Mouse (Mus musculus) urinary bladder, postnatal 10 days (tissue): Measurements from ENCODE around the gene Zp1.

Source experiments
- DNase-seq: peaks from one replicate; pipeline ENCODE4 v3.0.0; 2022; ENCODE audit warnings: low spot score

Gene Zp1

DNA sequence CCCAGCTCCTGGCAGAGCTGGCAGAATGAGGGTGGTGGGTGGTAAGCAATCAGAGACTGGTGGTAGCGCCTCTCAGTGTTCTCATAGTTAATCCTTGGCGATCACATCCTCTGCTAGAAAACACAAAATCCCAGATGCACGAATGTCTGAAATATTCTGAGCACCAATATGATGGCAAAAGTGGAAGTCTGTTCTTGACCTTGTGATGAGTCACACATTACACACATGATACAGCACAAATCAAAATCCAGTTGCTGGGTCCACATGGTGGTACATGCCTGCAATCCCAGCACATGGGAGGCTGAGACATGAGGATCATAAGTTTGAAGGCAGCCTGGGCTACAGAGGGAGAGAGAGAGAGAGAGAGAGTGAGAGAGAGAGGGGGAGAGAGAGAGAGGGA lies 626 bp upstream of the Zp1 start:
- DNase-seq, result no peak

DNA sequence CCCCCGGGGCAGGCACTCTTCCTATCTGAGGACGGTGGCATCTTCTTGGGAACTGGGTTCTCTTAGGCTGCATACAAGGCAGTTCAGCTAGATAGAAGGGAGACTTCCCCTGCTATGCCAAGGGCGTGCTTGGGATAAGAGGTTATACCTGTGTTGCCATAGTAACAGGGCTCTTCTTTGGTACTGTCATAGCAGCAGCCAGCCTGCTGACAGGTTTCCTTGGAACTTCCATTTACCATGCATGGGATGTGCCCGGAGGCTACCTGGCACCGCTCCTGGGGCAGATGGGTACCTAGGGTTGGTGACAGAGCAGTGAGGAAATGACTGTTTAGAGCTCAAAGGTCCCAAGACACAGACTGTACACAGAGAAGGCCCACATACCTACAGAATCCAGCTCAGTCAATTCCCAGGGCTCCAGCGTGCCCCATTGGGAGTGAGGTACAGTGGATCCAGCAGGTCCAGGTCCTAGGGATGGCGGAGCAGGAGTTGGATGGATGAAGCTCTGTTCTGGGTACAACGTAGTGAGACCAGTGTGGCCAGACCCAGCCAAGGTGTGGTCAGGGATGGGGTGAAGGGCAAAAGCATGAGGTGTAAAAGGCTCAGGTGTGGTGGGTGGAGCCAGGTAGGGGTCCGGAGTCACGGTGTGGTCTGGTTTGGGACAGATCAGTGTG lies 2.0 kb downstream of the Zp1 start:
- DNase-seq, result no peak

DNA sequence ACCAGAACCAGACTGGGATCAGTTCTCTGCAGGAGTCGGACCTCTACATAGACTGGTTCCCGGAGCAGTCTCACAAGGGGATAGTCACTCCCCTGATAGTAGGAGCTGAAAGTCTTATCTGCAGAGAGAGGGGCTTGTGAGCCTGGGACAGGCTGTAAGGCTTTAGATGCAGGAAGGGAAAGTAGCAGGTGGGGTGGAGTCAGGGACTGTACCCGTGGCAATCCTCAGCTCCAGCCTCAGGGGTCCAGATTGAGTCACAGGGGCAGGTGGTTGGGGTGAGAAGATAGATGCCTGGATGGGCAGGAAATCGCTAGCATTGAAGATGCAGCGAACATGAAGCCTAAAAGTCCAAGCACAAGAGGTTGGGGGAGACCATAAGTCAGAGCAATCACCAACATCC lies 3.9 kb downstream of the Zp1 start:
- no peak for DNase-seq

DNA sequence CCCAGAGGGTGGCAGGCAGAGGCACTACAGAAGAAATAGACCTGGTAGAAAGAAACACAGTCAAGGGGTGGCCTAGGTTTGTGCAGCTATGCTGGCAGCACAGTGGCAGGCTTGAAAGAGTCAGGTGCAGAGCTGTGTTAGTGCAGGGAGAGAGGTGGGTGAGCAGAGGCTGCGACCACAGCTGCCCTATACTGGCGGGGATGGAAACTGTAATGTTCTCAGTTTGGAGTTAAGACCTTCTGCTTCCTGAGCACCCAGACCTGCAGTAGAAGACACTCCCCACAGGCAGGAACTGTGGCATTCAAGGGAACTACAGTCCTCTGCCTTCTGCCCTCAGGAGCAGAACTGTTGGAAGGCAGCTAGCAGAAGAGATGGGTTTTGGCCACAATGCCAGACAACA lies 5.6 kb downstream of the Zp1 start:
- DNase-seq, result no peak

DNA sequence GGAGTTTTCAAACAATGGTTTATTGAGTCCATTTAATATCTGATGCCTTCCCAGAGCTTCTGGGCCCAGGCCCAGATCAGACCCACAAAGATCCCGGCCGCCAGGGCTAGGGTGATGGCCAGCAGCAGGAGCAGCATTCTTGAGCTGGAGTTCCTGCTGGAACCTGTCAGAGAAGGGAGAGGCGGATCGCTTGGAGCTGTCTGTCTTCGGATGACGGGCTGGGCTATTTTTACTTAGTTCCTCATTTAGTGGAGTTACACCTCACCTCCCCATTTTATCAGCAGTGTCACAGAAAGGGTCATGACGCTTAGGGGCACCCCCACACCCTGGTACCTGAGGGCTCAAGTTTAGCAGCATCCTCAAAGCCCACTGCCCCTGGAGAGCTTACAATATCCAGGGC lies 6.1 kb downstream of the Zp1 start:
- DNase-seq, result no peak

DNA sequence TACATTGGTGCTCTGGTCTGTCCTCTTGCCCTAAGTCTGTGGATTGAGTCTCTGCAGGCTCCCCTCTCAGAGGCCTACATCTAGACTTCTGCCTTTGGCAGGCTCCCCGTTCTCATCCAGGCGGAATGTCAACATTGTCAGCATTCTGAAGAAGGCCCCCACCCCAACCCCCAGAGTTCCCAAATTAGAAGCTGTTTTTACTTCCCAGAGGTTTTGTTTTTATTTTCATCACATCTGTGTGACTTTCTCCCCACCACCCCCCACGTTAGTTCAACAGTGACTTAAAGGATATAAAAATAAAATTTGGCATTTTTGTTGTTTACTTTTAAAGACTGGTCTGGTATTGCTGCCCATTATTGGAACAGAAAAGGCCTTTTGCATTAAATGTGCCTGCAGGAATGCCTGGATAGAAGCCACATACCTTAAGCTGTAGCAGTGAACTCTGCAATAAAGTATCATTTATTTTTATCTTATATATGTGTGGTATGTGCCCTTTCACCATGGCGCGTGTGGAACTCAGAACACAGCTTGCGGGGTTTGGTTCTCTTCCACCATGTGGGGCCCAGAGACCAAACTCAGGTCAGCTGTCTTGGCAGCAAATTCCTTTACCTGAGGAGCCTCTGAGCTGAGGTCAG lies 11.2 kb downstream of the Zp1 start:
- DNase-seq, result no peak

DNA sequence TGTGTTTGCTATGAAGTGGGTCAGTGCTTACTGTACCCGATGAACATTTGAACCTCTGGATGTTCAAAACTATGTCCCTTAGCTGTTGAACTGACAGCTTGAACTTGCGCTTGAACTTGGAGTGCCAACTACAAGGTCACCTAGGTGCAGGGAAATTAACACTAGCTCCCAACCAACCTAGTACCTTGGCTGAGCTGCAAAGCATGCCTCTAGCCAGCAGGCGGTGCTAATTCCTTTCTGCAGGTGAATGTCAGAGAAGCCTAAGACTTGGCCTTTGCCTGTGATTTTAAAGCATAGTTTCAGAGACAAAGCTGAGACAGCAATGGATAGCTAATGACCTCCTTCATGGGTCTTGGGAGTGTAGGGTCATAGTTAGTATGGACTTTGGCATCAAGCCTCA lies 12.5 kb downstream of the Zp1 start:
- no peak for DNase-seq

DNA sequence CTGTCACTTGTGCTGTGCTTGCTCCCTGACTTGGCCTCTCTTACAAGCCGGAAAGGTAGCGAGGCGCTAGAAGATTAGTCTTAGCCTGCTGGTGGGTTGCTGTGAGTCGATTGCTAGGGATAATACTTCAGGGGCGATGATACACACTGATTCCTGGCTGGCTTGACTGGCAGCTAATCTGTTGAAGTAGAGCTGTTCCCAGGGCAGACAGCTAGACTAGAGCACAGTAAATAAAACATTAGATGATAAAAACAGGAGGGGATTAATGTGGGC lies 14.8 kb downstream of the Zp1 start:
- no peak for DNase-seq

DNA sequence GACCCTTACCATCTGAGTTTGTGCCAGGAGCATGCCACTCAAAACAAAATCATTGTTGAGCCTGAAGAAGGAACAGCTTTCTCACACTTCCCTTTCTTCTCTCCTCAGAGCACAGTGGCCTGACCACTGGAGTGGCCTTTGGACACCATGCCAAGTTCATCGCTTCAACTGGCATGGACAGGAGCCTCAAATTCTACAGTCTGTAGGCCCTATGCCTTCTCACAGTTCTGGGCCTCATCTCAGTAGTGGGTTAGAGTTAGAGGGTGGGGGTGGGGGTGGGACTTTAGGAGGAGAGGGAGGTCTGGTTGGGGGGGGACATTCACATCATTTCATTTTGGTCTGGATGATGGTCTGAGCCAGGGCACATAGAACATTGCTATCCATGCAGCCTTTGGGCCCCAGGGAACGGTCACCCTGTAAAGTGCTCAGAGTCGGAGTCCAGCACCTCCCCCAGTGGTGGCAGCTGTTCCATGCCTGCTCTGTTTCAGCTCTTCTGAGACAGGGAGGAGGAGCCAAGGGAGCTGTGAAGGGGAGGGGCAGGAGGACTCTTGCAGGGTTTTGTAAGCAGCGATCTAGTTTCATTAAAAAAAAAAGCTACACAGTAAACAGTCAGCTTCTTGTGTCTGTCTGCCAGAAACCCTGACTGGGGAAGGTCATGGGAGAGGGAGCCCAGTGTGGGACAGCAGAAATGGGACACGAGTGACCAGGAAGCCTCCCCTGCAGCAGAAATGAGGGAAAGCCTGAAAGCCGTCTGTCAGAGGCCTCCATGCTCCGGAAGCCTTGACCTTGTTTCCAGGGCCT lies 15.3 kb downstream of the Zp1 start:
- DNase-seq, result no peak

DNA sequence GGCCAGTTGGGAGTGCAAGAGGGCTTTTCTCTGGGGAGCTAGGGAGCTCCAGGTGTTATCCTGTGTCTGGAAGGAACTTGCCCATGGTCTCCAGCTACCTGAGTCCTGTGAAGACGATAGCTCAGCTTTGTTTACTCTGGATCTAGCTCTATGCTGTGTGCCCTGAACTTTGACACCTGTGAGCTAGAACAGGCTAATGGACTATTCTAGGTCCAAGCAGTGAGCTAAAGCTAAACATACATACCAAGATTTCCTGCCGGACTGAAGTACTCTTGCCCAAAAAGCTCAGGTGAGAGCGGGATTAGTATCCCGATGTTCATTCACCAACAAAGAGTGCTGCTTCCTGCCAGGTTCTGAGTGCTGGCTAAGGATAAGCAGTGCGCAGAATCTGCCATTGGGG lies 15.9 kb downstream of the Zp1 start:
- no peak for DNase-seq

DNA sequence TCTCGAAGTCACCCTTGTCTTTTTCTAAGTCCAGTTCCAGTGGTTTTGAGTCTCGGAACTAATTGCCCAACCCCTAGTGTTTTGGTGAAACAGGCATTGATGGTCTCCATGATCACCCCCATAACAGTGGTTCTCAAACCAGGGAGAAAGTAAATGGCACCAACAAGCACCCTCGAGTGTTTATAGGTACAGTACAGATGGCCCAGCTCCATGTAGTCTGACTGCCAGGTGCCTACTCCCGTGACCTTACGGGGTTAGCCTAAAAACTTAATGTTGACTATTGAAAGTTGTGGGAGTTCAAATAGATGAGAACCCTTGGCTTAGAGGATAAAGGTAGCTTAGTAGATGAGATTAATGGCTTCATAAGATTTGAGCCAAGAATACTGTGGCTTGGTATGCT lies 19.4 kb downstream of the Zp1 start:
- no peak for DNase-seq

DNA sequence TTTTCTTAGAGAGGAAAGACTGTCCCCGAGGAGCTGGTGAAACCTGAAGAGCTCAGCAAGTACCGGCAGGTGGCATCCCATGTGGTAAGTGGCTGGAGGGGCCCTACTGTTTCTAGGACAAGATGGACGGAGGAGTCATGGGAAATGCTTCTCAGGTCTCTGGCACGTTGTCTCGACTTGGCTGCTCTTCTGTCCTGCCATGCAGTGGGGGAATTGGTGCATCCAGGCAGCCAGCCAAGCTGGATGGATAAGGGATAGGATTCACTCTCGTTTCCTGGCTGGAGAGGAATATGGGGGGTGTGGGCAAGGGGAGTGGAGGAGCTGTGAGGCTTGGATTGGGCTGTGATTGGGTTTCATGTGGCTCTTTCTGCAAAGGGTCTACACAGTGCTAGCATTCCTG lies 20.1 kb downstream of the Zp1 start:
- no peak for DNase-seq

DNA sequence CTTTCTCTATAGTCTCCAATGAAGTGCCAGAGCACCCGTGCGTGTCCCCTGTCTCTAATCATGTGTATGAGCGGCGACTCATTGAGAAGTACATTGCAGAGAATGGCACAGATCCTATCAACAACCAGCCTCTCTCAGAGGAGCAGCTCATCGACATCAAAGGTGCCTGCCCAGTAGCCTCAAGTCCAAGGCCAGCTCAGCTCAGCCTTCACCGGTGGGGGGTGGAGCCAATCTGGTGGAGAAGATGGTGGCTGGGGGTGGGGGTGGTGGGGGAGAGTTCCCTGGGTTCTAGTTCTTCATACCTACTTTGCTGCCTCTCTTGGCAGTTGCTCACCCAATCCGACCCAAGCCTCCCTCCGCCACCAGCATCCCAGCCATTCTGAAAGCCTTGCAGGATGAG lies 22.9 kb downstream of the Zp1 start:
- DNase-seq, result no peak

DNA sequence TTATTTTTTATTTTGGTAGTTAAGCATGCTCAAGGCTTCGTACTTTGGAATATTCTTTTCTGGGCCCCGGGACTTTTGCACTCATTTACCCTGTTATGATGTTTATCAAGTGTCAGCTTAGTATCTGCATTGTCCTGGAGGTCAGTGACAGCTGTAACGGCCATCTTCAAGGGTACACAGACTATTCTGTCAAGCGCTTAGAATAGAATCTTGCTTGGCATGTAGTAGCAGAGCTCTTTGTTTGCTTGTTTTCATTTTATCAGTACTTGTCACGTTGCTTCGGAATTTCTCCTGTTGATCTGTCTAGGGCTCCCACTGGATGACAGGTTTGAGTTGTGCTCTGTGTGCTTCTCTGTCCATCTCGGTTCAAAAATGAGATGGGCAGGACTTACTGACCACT lies 23.6 kb downstream of the Zp1 start:
- no peak for DNase-seq

DNA sequence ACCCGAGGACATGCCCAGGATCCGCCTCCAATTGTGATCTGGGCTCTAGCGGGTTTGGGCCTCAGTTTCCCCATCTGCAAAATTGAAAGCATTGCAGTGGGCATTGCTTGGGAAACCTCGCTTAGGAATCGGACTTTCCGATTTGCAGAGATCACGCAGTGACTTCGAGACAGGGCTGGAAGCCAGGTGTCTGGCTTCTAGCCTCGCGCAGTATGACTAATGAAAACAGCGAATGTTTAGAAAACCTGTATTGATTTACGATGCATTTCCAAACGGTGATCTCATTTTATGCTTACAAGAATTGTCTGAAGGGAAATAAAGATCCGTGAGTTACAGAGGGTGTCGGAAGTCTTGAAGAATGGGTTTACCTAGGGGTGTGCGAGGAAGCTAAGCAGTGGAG lies 24.7 kb downstream of the Zp1 start:
- no peak for DNase-seq

DNA sequence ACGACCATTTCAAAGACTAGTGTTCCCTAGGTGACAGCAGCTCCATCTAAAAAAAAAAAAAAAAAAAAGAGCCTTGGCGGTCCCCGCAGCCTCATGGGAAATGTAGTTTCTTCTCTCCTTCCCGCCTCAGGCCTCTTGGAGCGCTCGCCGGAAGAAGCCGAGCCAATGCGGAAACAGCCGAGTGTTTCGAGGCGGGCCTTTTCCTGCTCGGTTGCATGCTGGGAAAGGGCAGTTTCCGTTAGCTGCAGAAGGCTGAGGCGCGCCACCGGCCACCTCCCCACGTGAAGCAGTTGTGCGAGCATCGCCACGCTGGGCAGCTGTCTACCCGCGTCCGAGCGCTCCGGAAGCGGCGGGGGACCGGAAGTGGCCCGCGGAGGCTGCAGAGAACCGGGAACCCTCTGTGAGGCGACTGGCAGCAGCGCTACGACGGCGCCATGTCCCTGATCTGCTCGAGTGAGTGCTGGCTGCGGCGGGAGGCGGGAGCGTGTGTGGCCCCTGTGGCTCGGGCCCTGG lies 25.4 kb downstream of the Zp1 start, which contains the start of gene Prpf19:
Gene Prpf19, plus strand, starts transcription at position 216 of the 513 bp plus-strand sequence.
- DNase-seq, result peak; percentile 94

DNA sequence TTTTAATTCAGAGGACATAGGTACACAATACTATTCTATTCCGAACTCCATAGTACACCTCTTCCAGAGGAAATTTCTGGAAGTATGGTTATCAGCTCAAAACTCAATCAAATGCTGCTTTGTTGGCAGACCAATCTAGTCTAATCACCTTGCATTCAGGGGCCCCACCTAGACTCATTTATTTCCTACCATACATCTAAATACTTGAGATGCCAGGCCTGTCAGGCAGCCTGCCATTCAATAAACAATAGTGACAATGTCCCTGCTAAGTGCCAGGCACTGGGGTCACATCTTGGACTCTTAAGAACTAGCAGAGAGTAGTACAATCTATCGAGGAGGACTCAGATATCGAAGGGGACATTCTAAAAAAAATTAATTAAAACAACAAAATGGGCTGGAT lies 28.2 kb downstream of the Zp1 start:
- no peak for DNase-seq

DNA sequence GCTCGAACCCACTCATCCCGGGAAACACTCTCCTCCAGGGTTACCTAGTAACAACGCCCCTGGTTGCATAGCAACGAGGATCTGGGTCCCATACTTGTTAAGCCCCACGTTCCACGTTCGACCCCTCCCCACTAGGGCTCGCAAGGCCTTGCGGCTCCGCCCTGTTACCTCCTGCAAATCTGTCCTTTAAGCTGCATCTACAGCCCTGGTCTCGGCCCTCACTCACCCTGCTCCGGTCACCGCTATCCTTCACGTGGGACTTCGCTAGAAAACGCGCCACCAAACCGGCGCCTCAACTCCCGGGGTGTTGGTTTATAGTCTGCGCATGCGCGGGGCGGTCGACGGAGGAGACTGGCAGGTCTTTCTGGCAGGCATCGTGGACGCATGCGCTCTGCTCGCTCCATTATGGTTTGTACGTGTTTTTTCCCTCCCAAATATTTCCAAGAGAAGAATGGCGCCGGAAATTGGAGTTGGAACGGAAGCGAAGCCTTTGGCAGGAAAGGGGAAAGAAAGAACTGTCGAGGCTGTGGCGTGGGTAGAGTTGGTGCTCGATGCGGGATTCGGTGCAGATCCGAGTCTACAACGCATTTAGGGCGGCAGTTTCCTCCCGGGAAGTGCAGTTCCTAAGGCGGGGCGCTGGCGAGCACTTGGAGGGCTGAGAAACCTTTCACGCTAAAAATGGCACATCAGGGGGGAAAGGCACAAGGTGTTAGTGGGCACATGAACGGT lies 38.8 kb downstream of the Zp1 start, which contains the start of gene Tmem109:
Gene Tmem109, minus strand, starts transcription at position 576 of the 729 bp plus-strand sequence.
- peak; percentile 74 for DNase-seq

DNA sequence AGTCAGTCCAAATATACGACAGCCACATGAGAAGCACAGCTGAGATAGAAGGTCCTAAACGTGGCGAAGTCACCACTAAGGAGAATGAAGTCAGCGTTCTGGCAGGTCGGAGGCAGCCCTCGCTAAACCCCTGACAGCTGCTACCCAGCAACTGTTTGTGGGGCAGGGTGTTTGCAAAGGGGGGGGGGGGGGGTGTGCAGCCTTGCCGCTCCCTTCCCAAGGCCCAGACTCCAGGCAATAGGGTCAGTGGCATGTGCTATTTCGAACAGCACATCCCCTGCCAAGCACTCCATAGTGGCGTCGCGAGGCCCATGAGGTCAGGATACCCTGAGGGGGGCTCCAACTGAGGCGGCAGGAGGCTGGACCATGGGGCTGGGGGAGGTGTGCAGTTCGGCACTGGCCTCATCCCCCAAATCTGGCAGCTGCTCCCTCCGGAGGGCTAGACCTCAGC lies 39.4 kb downstream of the Zp1 start:
- DNase-seq, result no peak

DNA sequence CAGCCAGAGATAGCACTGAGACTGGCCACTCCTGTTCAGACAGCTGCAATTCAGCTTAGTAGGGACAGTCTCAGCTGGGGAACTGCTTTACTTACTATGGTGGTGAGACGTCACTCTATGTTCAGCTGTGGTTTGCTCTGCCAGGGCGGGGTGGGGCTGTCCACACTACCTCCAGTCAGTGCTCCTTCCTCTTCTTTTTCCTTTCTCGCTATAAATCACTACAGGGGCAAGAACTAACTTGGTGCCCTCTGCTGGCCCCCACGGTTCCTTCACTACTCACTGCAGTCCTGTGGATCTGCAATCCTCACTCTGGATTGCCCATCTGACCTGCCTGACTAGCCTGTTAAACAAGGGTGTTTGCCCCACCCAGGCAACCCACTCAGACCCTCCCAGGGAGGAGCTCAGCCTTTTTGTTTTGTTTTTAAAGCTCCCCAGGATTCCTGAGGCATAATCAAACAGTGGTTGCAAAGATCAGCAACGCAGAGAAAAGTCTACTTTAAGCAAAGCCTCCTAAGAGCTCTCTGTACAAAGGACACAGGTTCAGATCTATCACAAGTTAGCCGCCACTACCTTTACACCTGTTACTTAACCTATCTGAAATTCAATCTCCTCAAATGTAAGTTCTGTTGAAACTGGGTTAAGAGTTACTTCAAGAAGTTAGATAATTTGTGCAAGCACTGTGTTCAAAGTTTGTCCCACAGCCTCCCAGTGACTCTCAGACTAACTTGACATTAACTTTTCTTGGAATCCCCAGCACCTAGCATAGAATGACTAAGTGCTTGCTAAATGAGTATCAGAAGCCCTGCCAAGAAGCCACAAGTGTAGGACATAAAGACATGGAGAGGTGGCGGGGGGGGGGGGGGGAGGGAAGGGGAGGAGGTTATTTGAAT lies 40.1 kb downstream of the Zp1 start:
- no peak for DNase-seq

DNA sequence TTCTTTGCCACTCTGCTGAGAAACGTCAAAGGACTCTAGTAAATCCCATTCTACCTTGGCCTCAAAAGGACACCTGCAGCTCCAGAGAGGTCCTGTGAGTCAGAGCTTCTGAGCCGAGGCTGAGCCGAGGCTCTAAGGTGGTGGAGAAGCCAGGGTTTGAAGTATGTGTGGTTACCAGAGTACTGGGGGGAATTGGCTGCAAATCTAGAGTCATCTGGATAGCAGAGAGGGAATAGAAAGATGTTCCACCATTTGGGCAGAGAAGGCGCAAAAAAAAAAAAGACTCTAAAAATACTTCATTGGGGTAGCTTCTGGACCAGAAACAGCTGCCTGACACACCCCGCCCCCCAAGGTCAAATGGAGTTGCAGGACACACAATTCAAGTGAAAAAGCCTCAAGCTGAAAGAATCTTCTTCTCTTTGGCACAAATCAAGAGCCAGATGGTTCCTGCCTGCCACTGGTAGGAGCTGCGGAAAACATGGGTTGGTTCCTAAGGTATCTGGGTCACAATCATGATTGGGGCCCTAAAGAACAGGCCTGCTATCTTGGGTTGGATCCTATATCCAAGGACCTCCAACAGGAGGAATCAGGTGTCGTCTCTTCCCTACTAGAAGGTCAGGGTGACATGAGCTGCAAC lies 42.1 kb downstream of the Zp1 start:
- no peak for DNase-seq
